24 mouse cellular contexts compared by ENCODE assay signal in the genomic region with DNA sequence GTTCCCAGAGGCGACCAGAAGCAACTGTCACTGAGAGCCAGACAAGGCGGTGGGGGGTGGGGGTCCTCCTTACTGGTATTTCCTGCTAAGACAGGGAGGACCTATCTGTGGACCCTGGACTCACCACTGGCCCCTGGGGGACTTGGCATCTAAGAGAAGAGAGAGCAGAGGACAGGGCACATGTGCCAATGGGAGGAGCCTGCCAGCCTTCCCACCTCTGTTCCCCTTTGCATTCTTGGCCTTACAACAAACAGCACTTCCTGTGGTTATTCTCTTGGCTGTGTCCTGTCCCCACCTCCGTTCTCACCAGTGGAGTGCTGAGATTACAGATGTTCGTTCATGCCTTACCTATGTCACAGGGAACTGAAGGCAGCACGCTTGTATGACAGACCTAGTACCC.
"Had no signal": no experiment of that assay in that cellular context is flagged by ENCODE, and none has a peak within 500 bp of the region (broad histone marks: within the 10 kb centered on the region; RNA-seq: fewer than 3 reads in every experiment).

No protein-coding gene starts in this region.

- H3K27me3 ChIP-seq: heart, embryonic 13.5 days; heart, embryonic 15.5 days; hindbrain, embryonic 12.5 days; intestine, embryonic 15.5 days; limb, embryonic 13.5 days; limb, embryonic 15.5 days had no signal

- H3K4me3 ChIP-seq: heart, adult 2 months; heart, embryonic 13.5 days; heart, embryonic 15.5 days; hindbrain, embryonic 10.5 days; hindbrain, embryonic 12.5 days; intestine, embryonic 15.5 days; layer of hippocampus, adult 2 months; limb, embryonic 13.5 days; limb, embryonic 15.5 days; liver, embryonic 12.5 days had no signal

- H3K27ac ChIP-seq: heart, adult 2 months; heart, embryonic 13.5 days; heart, embryonic 15.5 days; hindbrain, embryonic 10.5 days; hindbrain, embryonic 12.5 days; hindbrain, embryonic 14.5 days; intestine, embryonic 15.5 days; layer of hippocampus, adult 2 months; limb, embryonic 13.5 days; limb, embryonic 15.5 days; liver, embryonic 12.5 days had no signal

- ATAC-seq: hindbrain, embryonic 16.5 days; inflammation-experienced regulatory T-cells, adult 6 months; intestine, embryonic 15.5 days; intestine, postnatal 0 days; liver, embryonic 12.5 days had no signal

- DNase-seq: gastrocnemius, postnatal 14 days; gastrocnemius, postnatal 36 days; heart, adult 11 months; heart, adult 2 months; heart, postnatal 14 days; heart, postnatal 36 days; kidney, adult 8-10 months; kidney, postnatal 10 days; kidney, postnatal 4 days; layer of hippocampus, postnatal 36 days; left cerebral cortex, postnatal 4 days had no signal

- H3K36me3 ChIP-seq: heart, embryonic 13.5 days; heart, embryonic 15.5 days; hindbrain, embryonic 10.5 days; hindbrain, embryonic 12.5 days; intestine, embryonic 15.5 days; limb, embryonic 13.5 days; limb, embryonic 15.5 days; liver, embryonic 12.5 days had no signal
